Mouse (Mus musculus) liver, postnatal 0 days (tissue): ENCODE measurements around the gene Rdh13.

Source experiments
- CTCF ChIP-seq: sonication (generic); IDR thresholded peaks from 2 replicates; pipeline ENCODE4 v1.5.1; 2016; ENCODE audit warnings: antibody characterized with exemption, low read depth
- EP300 ChIP-seq: IDR thresholded peaks from 2 replicates; pipeline ENCODE4 v1.6.1; 2016; ENCODE audit warnings: antibody characterized with exemption, low read depth, mild to moderate bottlenecking

DNA sequence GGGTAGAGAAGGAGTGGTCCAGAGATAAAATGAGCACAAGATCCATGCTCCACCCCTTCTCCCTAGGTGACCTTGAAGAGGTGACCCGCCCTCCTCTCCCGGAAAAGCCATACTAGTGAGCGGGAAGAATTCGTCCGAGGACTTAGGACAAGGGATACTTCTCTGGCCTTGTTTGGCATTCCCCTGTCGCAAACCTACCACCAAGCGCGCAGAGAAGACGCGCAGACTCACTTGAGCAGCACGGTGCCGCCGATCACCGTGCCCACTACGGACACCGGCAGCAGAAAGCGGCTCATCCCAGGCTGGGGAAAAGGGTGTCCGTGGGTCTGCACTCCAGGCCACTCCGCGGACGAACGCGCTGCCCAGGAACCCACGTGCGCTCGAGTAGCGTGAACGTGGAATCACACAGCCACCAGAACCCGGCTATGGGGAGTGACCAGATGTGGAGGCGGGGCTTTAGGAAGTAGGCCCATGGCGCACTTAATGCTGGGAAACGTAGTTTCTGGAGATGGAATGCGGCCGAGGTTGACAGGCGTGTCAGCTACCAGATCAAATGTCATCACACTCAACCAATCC, at the start of gene Rdh13:
- TF ChIP-seq CTCF = no peak
- TF ChIP-seq EP300 = no peak
